ENCODE assay signal across 8 mouse cellular contexts in genomic region chr14:106439282-106439681, GRCm38 (mm10).
DNase-seq lines count a peak whose midpoint lies in the region; ATAC-seq and TF ChIP-seq lines count a peak whose summit lies in the region.

No protein-coding gene starts in this region.

- no peak overlapping the region for H3K4me2 ChIP-seq in kidney, embryonic 15.5 days
- H3K4me2 ChIP-seq in limb, embryonic 14.5 days (replicated peaks; ENCODE audit: low read depth, low read length, severe bottlenecking), result no peak overlapping the region

- H3K36me3 ChIP-seq in kidney, embryonic 15.5 days, result no peaks in the 10 kb centered on the region
- H3K36me3 ChIP-seq in limb, embryonic 14.5 days (ENCODE audit: control insufficient read depth, insufficient read depth, low read length), result no peaks in the 10 kb centered on the region

- H3K9me3 ChIP-seq in kidney, embryonic 15.5 days (replicated peaks), result no peaks in the 10 kb centered on the region
- no peaks in the 10 kb centered on the region for H3K9me3 ChIP-seq in limb, embryonic 14.5 days (ENCODE audit: control insufficient read depth, low read length)

- TF ChIP-seq POLR2A in limb, embryonic 14.5 days (IDR thresholded peaks at IDR 0.05; ENCODE audit: borderline replicate concordance, extremely low read depth, insufficient read depth, insufficient read length), result no peak

- no peak overlapping the region for H3K27ac ChIP-seq in kidney, embryonic 15.5 days
- H3K27ac ChIP-seq in limb, embryonic 14.5 days (replicated peaks; ENCODE audit: low read depth, low read length), result no peak overlapping the region

- ATAC-seq in kidney, embryonic 15.5 days (replicated peaks; ENCODE audit: low FRiP score), result 0 out of 2 replicates have a peak, but pooled peaks have one; percentile 64
- ATAC-seq in limb, embryonic 14.5 days (ENCODE audit: low FRiP score, low read depth), result no peak

- H3K27me3 ChIP-seq in kidney, embryonic 15.5 days, result no peaks in the 10 kb centered on the region
- H3K27me3 ChIP-seq in limb, embryonic 14.5 days (ENCODE audit: control insufficient read depth, insufficient read depth, low read length), result no peaks in the 10 kb centered on the region

- no peak overlapping the region for H3K4me3 ChIP-seq in kidney, embryonic 15.5 days (replicated peaks)
- no peak overlapping the region for H3K4me3 ChIP-seq in limb, embryonic 14.5 days (replicated peaks; ENCODE audit: low read length)

- no peaks in the 10 kb centered on the region for H3K4me1 ChIP-seq in kidney, embryonic 15.5 days
- H3K4me1 ChIP-seq in limb, embryonic 14.5 days (ENCODE audit: control insufficient read depth, insufficient read depth, low read length), result no peaks in the 10 kb centered on the region

- no peak overlapping the region for H3K9ac ChIP-seq in kidney, embryonic 15.5 days
- H3K9ac ChIP-seq in limb, embryonic 14.5 days (ENCODE audit: low read depth, low read length, severe bottlenecking), result no peak overlapping the region

- WGBS in kidney, embryonic 15.5 days, result 13% methylated on average over 5 of the region's 5 CpGs
- WGBS in limb, embryonic 14.5 days, result 6% methylated on average over 5 of the region's 5 CpGs

- peak; percentile 16 to 22 for DNase-seq in B cell, adult 2 months
- DNase-seq in Muller cell, postnatal 12 days (ENCODE audit: inconsistent ontology term), result peak; percentile 47
- DNase-seq in cerebellum, postnatal 25 days, result peak; percentile 50 to 76
- DNase-seq in gastrocnemius, adult 18-20 months (ENCODE audit: low spot score), result peak; percentile 73
- peak; percentile 87 for DNase-seq in limb, embryonic 14.5 days (ENCODE audit: low spot score)
- peak; percentile 75 for DNase-seq in retina, postnatal 1 day
- no peak for DNase-seq in T-cell, adult 2 months (ENCODE audit: low spot score)
